Mouse (Mus musculus): ENCODE data around the gene Slc13a4. TPM values are rescaled to one million over a fixed set of nuclear protein-coding genes. Genes with fewer than 3 reads are reported as not detected.

The Slc13a4 gene
- polyA plus RNA-seq, 1 experiment from 2014 or later, result 3.9 TPM

- no peak for ATAC-seq (ENCODE audit: low FRiP score)
- Histone ChIP-seq H3K9ac (no peak overlapping the region), H3K4me2 (no peak overlapping the region), H3K4me3 (no peak overlapping the region), H3K36me3 (peaks cover 5% of the 10 kb centered on the region; the same call in 1 of the 2 replicates), H3K9me3 (0 out of 2 replicates have a peak, but pooled peaks cover 3% of the 10 kb centered on the region), H3K27me3 (no peaks in the 10 kb centered on the region), H3K27ac (no peak overlapping the region), H3K4me1 (replicated peaks) (0 out of 2 replicates have a peak, but pooled peaks cover 3% of the 10 kb centered on the region)
- 84% methylated on average over 13 of the region's 13 CpGs for WGBS
Measured at GRCm38 (mm10) chr6:35269643-35270042, 38.3 kb downstream of the Slc13a4 start.

GRCm38 (mm10) chr6:35268711-35269110, 39.2 kb downstream of the Slc13a4 start:
- no peak overlapping the region for H3K4me3 ChIP-seq
- 0 out of 2 replicates have a peak, but pooled peaks cover 3% of the 10 kb centered on the region for H3K9me3 ChIP-seq
- no peak for ATAC-seq (ENCODE audit: low FRiP score)
- H3K27ac ChIP-seq, result no peak overlapping the region
- H3K36me3 ChIP-seq, result peaks cover 10% of the 10 kb centered on the region; the same call in 1 of the 2 replicates
- WGBS, result 97% methylated on average over 13 of the region's 13 CpGs
- no peak overlapping the region for H3K9ac ChIP-seq
- no peak overlapping the region for H3K4me2 ChIP-seq
- H3K4me1 ChIP-seq (replicated peaks), result 0 out of 2 replicates have a peak, but pooled peaks cover 3% of the 10 kb centered on the region
- no peaks in the 10 kb centered on the region for H3K27me3 ChIP-seq

GRCm38 (mm10) chr6:35265580-35266278, 42.2 kb downstream of the Slc13a4 start:
- H3K27ac ChIP-seq, result no peak overlapping the region
- no peak for ATAC-seq (ENCODE audit: low FRiP score)
- H3K9me3 ChIP-seq, result 0 out of 2 replicates have a peak, but pooled peaks cover 3% of the 10 kb centered on the region
- 85% methylated on average over 15 of the region's 15 CpGs for WGBS
- H3K9ac ChIP-seq, result no peak overlapping the region
- H3K4me2 ChIP-seq, result no peak overlapping the region
- peaks cover 31% of the 10 kb centered on the region for H3K36me3 ChIP-seq
- H3K4me1 ChIP-seq (replicated peaks), result no peaks in the 10 kb centered on the region
- H3K4me3 ChIP-seq, result no peak overlapping the region
- H3K27me3 ChIP-seq, result no peaks in the 10 kb centered on the region

- no peak for ATAC-seq (ENCODE audit: low FRiP score)
- WGBS, result 88% methylated on average over 7 of the region's 7 CpGs
- Histone ChIP-seq H3K4me3 (no peak overlapping the region), H3K27me3 (no peaks in the 10 kb centered on the region), H3K27ac (no peak overlapping the region), H3K36me3 (peaks cover 26% of the 10 kb centered on the region), H3K4me2 (no peak overlapping the region), H3K4me1 (replicated peaks) (peaks cover 6% of the 10 kb centered on the region), H3K9me3 (no peaks in the 10 kb centered on the region), H3K9ac (no peak overlapping the region)
Measured at GRCm38 (mm10) chr6:35260531-35260930, 47.4 kb downstream of the Slc13a4 start.

- H3K36me3 ChIP-seq, result peaks cover 26% of the 10 kb centered on the region
- H3K9me3 ChIP-seq, result no peaks in the 10 kb centered on the region
- no peak overlapping the region for H3K9ac ChIP-seq
- H3K27me3 ChIP-seq, result no peaks in the 10 kb centered on the region
- no peak overlapping the region for H3K27ac ChIP-seq
- WGBS, result 85% methylated on average over 5 of the region's 5 CpGs
- no peak overlapping the region for H3K4me2 ChIP-seq
- H3K4me1 ChIP-seq (replicated peaks), result peaks cover 16% of the 10 kb centered on the region
- ATAC-seq (ENCODE audit: low FRiP score), result no peak
- no peak overlapping the region for H3K4me3 ChIP-seq
Measured at GRCm38 (mm10) chr6:35259526-35259925, 48.4 kb downstream of the Slc13a4 start.

- H3K4me1 ChIP-seq (replicated peaks), result peaks cover 22% of the 10 kb centered on the region
- H3K9me3 ChIP-seq, result no peaks in the 10 kb centered on the region
- no peak for ATAC-seq (ENCODE audit: low FRiP score)
- H3K27ac ChIP-seq, result no peak overlapping the region
- H3K4me3 ChIP-seq, result no peak overlapping the region
- 92% methylated on average over 2 of the region's 2 CpGs for WGBS
- no peak overlapping the region for H3K9ac ChIP-seq
- H3K27me3 ChIP-seq, result no peaks in the 10 kb centered on the region
- no peak overlapping the region for H3K4me2 ChIP-seq
- H3K36me3 ChIP-seq, result peaks cover 23% of the 10 kb centered on the region
Measured at GRCm38 (mm10) chr6:35258922-35259321, 49.0 kb downstream of the Slc13a4 start.

GRCm38 (mm10) chr6:35257626-35258190, 50.2 kb downstream of the Slc13a4 start:
- H3K36me3 ChIP-seq, result peaks cover 13% of the 10 kb centered on the region
- no peak overlapping the region for H3K27ac ChIP-seq
- no peak overlapping the region for H3K4me3 ChIP-seq
- ATAC-seq (ENCODE audit: low FRiP score), result no peak
- 89% methylated on average over 13 of the region's 13 CpGs for WGBS
- H3K9ac ChIP-seq, result no peak overlapping the region
- peaks cover 32% of the 10 kb centered on the region for H3K4me1 ChIP-seq (replicated peaks)
- no peaks in the 10 kb centered on the region for H3K27me3 ChIP-seq
- no peak overlapping the region for H3K4me2 ChIP-seq
- no peaks in the 10 kb centered on the region for H3K9me3 ChIP-seq

- peaks cover 5% of the 10 kb centered on the region for H3K36me3 ChIP-seq
- no peaks in the 10 kb centered on the region for H3K27me3 ChIP-seq
- H3K27ac ChIP-seq, result no peak overlapping the region
- H3K4me1 ChIP-seq (replicated peaks), result peaks cover 32% of the 10 kb centered on the region
- H3K4me2 ChIP-seq, result no peak overlapping the region
- H3K4me3 ChIP-seq, result no peak overlapping the region
- no peak for ATAC-seq (ENCODE audit: low FRiP score)
- no peaks in the 10 kb centered on the region for H3K9me3 ChIP-seq
- H3K9ac ChIP-seq, result no peak overlapping the region
- 87% methylated on average over 7 of the region's 7 CpGs for whole genome bisulfite sequencing
Measured at GRCm38 (mm10) chr6:35256691-35257090, 51.2 kb downstream of the Slc13a4 start.

- Histone ChIP-seq H3K27me3 (no peaks in the 10 kb centered on the region), H3K9me3 (no peaks in the 10 kb centered on the region), H3K4me3 (peak overlapping the region; percentile 67; the same call in 1 of the 2 replicates), H3K9ac (peak overlapping the region; percentile 83; the same call in 1 of the 2 replicates), H3K36me3 (no peaks in the 10 kb centered on the region), H3K4me2 (peak overlapping the region; percentile 78), H3K27ac (no peak overlapping the region), H3K4me1 (replicated peaks) (peaks cover 32% of the 10 kb centered on the region)
- no peak for ATAC-seq (ENCODE audit: low FRiP score)
- WGBS, result 81% methylated on average over 12 of the region's 12 CpGs
Measured at GRCm38 (mm10) chr6:35255017-35255416, 52.9 kb downstream of the Slc13a4 start.

GRCm38 (mm10) chr6:35254136-35254904, 53.6 kb downstream of the Slc13a4 start:
- Histone ChIP-seq H3K4me2 (peak overlapping the region; percentile 78), H3K4me3 (peak overlapping the region; percentile 67), H3K36me3 (no peaks in the 10 kb centered on the region), H3K4me1 (replicated peaks) (peaks cover 32% of the 10 kb centered on the region), H3K27ac (no peak overlapping the region), H3K9ac (peak overlapping the region; percentile 83), H3K27me3 (no peaks in the 10 kb centered on the region), H3K9me3 (no peaks in the 10 kb centered on the region)
- WGBS, result 66% methylated on average over 9 of the region's 9 CpGs
- ATAC-seq (ENCODE audit: low FRiP score), result no peak

- Histone ChIP-seq H3K9ac (peak overlapping the region; percentile 83), H3K9me3 (no peaks in the 10 kb centered on the region), H3K36me3 (no peaks in the 10 kb centered on the region), H3K4me2 (peak overlapping the region; percentile 78), H3K27ac (no peak overlapping the region), H3K27me3 (no peaks in the 10 kb centered on the region), H3K4me3 (peak overlapping the region; percentile 67), H3K4me1 (replicated peaks) (peaks cover 32% of the 10 kb centered on the region)
- WGBS, result 49% methylated on average over 5 of the region's 5 CpGs
- no peak for ATAC-seq (ENCODE audit: low FRiP score)
Measured at GRCm38 (mm10) chr6:35253474-35253873, 54.5 kb downstream of the Slc13a4 start.

Measured in hindbrain, embryonic 13.5 days (tissue).